ENCODE assay signal across 8 mouse cellular contexts in genomic region chr19:59742946-59743345, GRCm38 (mm10).
DNase-seq lines count a peak whose midpoint lies in the region; ATAC-seq and TF ChIP-seq lines count a peak whose summit lies in the region.

No protein-coding gene starts in this region.

- H3K4me1 ChIP-seq in G1E (ENCODE audit: insufficient read depth, low read depth, low read length): no peaks in the 10 kb centered on the region

- ATAC-seq in G1E (ENCODE audit: extremely low read depth, insufficient number of reproducible peaks, low FRiP score, poor library complexity, severe bottlenecking): no peak
- peak; percentile 58; the same call in 1 of the 2 replicates for ATAC-seq in granulocyte monocyte progenitor cell, adult 5-6 weeks (replicated peaks; ENCODE audit: poor library complexity, severe bottlenecking)

- no peaks in the 10 kb centered on the region for H3K27me3 ChIP-seq in G1E (ENCODE audit: insufficient read depth, low read length)

- no peaks in the 10 kb centered on the region for H3K9me3 ChIP-seq in G1E (replicated peaks)

- no peaks in the 10 kb centered on the region for H3K36me3 ChIP-seq in G1E (replicated peaks)

- DNase-seq in adrenal gland, postnatal 10 days: peak; percentile 9
- no peak for DNase-seq in adrenal gland, adult 18-20 months (ENCODE audit: low spot score in 2 of 2)
- DNase-seq in layer of hippocampus, adult 11-12 months (ENCODE audit: low spot score): peak; percentile 20
- no peak for DNase-seq in layer of hippocampus, postnatal 36 days
- DNase-seq in G1E (ENCODE audit: low spot score): no peak
- peak; percentile 73 for DNase-seq in retina, embryonic 14.5 days (ENCODE audit: low spot score)
- no peak for DNase-seq in testis, postnatal 10 days (ENCODE audit: low spot score)

- H3K4me3 ChIP-seq in G1E (ENCODE audit: low read depth, low read length): no peak overlapping the region

- peak; percentile 17; the same call in 1 of the 2 replicates for TF ChIP-seq CTCF in G1E (IDR thresholded peaks at IDR 0.05; ENCODE audit: low read depth, low read length)

Comparison
In these comparisons a context has a peak if more than half of its experiments do, and no peak if none do; other contexts are left out.
1. DNase-seq: peak in adrenal gland, postnatal 10 days (single experiment), layer of hippocampus, adult 11-12 months (single experiment) and retina, embryonic 14.5 days (single experiment); none in adrenal gland, adult 18-20 months (0 of 2), layer of hippocampus, postnatal 36 days (0 of 2), G1E (single experiment) and testis, postnatal 10 days (single experiment).